Mouse (Mus musculus): ENCODE measurements around the gene Nup85. TPM values are rescaled to one million over a fixed set of nuclear protein-coding genes. Genes with fewer than 3 reads are reported as not detected.

The Nup85 gene
- polyA plus RNA-seq, 1 experiment from 2014 or later: 122 TPM

DNA sequence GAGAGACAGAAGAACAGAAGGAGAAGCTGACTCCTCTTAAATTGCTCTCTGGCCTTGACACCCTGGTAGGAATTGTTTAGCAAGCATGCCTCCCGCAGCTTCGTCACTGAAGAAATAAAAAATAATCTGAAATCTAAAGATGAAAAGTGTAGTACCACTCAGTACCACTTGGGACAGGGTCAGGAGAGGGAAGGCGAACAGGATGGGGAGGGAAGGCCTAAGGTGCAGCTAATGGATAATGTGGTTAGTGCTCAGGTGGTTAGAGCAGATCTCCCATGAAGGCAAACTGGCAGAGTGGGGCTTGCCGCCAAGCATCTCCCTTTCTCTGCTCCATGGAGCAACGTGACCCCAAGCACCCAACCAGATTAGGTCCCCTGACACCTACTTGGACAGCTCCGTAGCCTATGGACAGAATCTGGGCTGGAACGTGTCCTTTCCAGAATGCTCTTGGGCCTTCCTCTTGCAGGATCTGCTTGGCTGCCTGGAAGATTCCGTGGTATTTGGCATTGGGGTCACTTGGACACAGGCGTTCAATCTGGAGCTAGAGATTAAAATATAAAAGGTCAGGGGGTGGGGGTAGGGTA is 59.3 kb downstream of the Nup85 start:
- Histone ChIP-seq H3K36me3 (ENCODE audit: control insufficient read depth, insufficient read depth, low read length) (peaks cover 42% of the 10 kb centered on the region), H3K9me3 (replicated peaks; ENCODE audit: control insufficient read depth, low read length) (no peaks in the 10 kb centered on the region), H3K4me1 (ENCODE audit: control insufficient read depth, insufficient read depth, low read length) (0 out of 2 replicates have a peak, but pooled peaks cover 4% of the 10 kb centered on the region), H3K4me3 (ENCODE audit: low read depth, low read length) (no peak overlapping the region), H3K4me2 (ENCODE audit: low read length) (no peak overlapping the region), H3K9ac (ENCODE audit: low read length) (no peak overlapping the region), H3K27me3 (replicated peaks; ENCODE audit: control insufficient read depth, insufficient read depth, low read length) (no peaks in the 10 kb centered on the region), H3K27ac (ENCODE audit: low read depth, low read length) (no peak overlapping the region)
- WGBS: 69% methylated on average over 9 of the region's 9 CpGs
- ATAC-seq: no peak
- no peak for DNase-seq (ENCODE audit: low spot score)

DNA sequence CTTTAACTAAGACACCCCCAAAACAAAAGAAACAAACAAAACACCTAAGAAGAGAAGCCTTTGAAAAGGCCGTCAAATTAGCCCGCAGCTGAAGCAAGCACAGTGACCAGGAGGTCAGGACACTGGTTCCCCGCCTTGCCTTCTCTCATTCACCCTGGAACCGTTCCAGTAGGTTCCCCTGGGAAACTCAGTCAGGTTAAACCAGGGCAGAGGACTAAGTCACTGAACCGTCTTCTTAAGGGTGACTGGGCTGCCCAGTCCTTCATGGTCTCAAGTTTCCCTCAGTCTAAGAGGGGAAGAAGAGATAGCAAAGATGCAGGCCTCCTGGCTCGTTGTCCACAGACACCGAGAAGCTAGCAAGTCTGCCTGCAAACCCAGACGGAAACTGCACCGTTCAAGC is 61.6 kb downstream of the Nup85 start:
- no peak overlapping the region for H3K4me3 ChIP-seq (ENCODE audit: low read depth, low read length)
- DNase-seq (ENCODE audit: low spot score) (no peak), ATAC-seq (no peak)
- H3K36me3 ChIP-seq (ENCODE audit: control insufficient read depth, insufficient read depth, low read length): peaks cover 24% of the 10 kb centered on the region
- H3K9ac ChIP-seq (ENCODE audit: low read length): no peak overlapping the region
- peaks cover 4% of the 10 kb centered on the region; the same call in 1 of the 2 replicates for H3K4me1 ChIP-seq (ENCODE audit: control insufficient read depth, insufficient read depth, low read length)
- H3K9me3 ChIP-seq (replicated peaks; ENCODE audit: control insufficient read depth, low read length): no peaks in the 10 kb centered on the region
- no peak overlapping the region for H3K4me2 ChIP-seq (ENCODE audit: low read length)
- no peaks in the 10 kb centered on the region for H3K27me3 ChIP-seq (replicated peaks; ENCODE audit: control insufficient read depth, insufficient read depth, low read length)
- no peak overlapping the region for H3K27ac ChIP-seq (ENCODE audit: low read depth, low read length)
- 86% methylated on average over 9 of the region's 9 CpGs for WGBS

DNA sequence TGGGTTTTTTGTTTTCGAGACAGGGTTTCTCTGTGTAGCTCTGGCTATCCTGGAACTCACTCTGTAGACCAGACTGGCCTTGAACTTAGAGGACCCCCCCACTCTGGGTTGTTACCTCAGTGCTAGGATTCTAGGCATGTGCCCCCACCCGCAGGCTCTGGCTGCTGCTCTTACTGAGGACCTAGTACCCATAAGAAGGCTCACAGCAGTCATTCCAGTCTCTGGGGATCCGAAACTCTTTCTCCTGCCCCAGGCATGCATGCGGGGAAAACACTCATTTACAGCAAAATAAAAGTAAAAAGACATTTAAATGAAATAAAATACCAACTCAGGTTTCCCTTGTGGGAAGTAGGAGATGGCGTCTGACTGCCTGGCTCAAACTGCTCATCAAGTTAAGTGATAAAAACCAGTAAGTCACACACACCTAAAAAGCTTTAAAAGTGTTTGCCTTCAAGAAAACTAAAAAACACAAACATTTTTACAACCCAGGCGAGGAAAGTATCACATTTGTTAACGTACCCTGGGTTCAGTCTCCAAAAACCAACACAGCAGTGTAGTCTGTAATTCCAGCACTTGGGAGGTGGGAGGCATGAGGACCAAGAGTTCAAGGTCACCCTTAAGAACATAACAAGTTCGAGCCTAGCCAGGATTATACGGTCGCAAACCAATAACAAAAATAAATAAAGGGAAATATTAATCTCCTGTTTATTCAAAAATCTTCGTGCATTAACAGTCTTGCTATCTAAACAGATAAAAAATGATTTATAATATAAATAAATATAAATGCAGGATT is 62.8 kb downstream of the Nup85 start:
- Histone ChIP-seq H3K36me3 (ENCODE audit: control insufficient read depth, insufficient read depth, low read length) (peaks cover 16% of the 10 kb centered on the region), H3K4me1 (ENCODE audit: control insufficient read depth, insufficient read depth, low read length) (peaks cover 4% of the 10 kb centered on the region; the same call in 1 of the 2 replicates), H3K27ac (ENCODE audit: low read depth, low read length) (no peak overlapping the region), H3K9me3 (replicated peaks; ENCODE audit: control insufficient read depth, low read length) (no peaks in the 10 kb centered on the region), H3K27me3 (replicated peaks; ENCODE audit: control insufficient read depth, insufficient read depth, low read length) (no peaks in the 10 kb centered on the region), H3K9ac (ENCODE audit: low read length) (peak overlapping the region; percentile 74), H3K4me2 (ENCODE audit: low read length) (peak overlapping the region; percentile 89), H3K4me3 (ENCODE audit: low read depth, low read length) (peak overlapping the region; percentile 68)
- ATAC-seq: no peak
- WGBS: 57% methylated on average over 11 of the region's 11 CpGs
- DNase-seq (ENCODE audit: low spot score): no peak

DNA sequence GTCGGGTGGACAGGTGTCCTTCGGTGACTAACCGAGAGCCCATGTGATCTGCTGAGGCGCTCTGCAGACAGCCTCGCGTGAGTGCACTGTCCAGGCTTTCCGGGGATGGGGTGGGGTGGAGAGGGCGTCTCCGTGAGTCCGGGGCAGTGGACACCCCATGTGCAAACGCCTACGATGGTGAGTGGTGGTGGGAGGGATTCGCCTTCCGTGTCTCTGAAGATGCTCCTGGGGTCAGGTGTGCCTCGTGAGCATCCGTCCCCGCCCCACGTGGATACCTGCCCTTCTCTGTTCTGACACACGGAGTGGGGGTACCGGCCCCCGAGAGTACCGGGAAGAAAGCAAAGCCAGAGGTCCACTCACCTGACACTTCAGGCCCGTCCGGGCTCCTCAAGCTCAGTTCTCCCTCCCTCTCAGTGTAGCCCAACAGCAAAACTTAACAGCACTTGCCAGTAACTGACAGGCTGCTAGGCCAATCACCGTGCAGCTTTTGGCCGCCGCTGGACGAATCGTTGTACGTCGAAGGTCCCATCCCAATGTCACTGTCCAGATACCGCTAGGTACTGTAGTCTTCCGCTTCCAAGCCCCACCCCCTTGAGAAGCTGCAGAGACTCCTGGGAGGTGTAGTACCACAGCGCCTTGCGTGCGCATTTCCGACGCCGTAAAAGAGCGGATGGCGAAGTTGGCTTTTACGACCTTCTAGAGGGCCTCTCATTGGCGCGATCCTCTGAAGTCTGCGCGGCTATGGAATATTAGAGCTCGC is 63.7 kb downstream of the Nup85 start, which contains the start of gene Slc25a19:
Gene Slc25a19 (minus strand): TSS at position 591 of the 760 bp plus-strand sequence.
- H3K9me3 ChIP-seq (replicated peaks; ENCODE audit: control insufficient read depth, low read length): no peaks in the 10 kb centered on the region
- DNase-seq (ENCODE audit: low spot score) (peak; percentile 100), ATAC-seq (peak; percentile 99)
- peaks cover 7% of the 10 kb centered on the region for H3K36me3 ChIP-seq (ENCODE audit: control insufficient read depth, insufficient read depth, low read length)
- H3K4me1 ChIP-seq (ENCODE audit: control insufficient read depth, insufficient read depth, low read length): peaks cover 4% of the 10 kb centered on the region; the same call in 1 of the 2 replicates
- WGBS: under 1% methylated on average over 47 of the region's 47 CpGs
- peak within 1 kb of the TSS; percentile 74 for H3K9ac ChIP-seq (ENCODE audit: low read length)
- peak within 1 kb of the TSS; percentile 89 for H3K4me2 ChIP-seq (ENCODE audit: low read length)
- H3K27ac ChIP-seq (ENCODE audit: low read depth, low read length): peak within 1 kb of the TSS; percentile 21; the same call in 1 of the 2 replicates
- H3K4me3 ChIP-seq (ENCODE audit: low read depth, low read length): peak within 1 kb of the TSS; percentile 68
- H3K27me3 ChIP-seq (replicated peaks; ENCODE audit: control insufficient read depth, insufficient read depth, low read length): no peaks in the 10 kb centered on the region

DNA sequence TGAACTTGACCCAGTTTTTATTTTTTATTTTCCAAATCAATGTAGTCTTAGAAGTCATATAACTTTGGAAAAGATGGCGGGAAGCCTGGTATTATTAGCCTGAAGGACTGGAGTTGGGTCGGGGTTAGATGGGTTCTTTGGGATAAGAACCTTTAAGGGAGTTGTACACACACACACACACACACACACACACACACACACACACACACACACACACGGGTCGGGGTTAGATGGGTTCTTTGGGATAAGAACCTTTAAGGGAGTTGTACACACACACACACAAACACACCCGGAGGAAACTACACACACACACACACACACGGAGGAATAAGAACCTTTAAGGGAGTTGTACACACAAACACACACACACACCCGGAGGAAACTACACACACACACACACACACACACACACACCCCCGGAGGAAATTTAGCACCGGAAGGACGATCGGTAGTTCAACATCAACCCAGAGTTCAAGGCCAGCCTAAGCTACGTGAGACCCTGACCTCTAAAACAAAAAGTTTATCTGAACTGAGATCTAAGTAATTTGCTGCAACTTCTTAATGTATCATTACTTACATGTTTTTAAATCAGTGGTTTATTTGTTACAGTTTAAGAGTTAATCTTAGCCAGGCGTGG is 64.3 kb downstream of the Nup85 start:
- peak overlapping the region; percentile 48; the same call in 1 of the 2 replicates for H3K9ac ChIP-seq (ENCODE audit: low read length)
- ATAC-seq (no peak; the same call in none of the 2 replicates), DNase-seq (ENCODE audit: low spot score) (no peak)
- no peaks in the 10 kb centered on the region for H3K27me3 ChIP-seq (replicated peaks; ENCODE audit: control insufficient read depth, insufficient read depth, low read length)
- 0 out of 2 replicates have a peak, but pooled peaks cover under 1% of the 10 kb centered on the region for H3K36me3 ChIP-seq (ENCODE audit: control insufficient read depth, insufficient read depth, low read length)
- H3K9me3 ChIP-seq (replicated peaks; ENCODE audit: control insufficient read depth, low read length): no peaks in the 10 kb centered on the region
- H3K27ac ChIP-seq (ENCODE audit: low read depth, low read length): no peak overlapping the region; the same call in 1 of the 2 replicates
- H3K4me3 ChIP-seq (ENCODE audit: low read depth, low read length): peak overlapping the region; percentile 68
- peaks cover 4% of the 10 kb centered on the region; the same call in 1 of the 2 replicates for H3K4me1 ChIP-seq (ENCODE audit: control insufficient read depth, insufficient read depth, low read length)
- 59% methylated on average over 13 of the region's 13 CpGs for WGBS
- H3K4me2 ChIP-seq (ENCODE audit: low read length): peak overlapping the region; percentile 89

DNA sequence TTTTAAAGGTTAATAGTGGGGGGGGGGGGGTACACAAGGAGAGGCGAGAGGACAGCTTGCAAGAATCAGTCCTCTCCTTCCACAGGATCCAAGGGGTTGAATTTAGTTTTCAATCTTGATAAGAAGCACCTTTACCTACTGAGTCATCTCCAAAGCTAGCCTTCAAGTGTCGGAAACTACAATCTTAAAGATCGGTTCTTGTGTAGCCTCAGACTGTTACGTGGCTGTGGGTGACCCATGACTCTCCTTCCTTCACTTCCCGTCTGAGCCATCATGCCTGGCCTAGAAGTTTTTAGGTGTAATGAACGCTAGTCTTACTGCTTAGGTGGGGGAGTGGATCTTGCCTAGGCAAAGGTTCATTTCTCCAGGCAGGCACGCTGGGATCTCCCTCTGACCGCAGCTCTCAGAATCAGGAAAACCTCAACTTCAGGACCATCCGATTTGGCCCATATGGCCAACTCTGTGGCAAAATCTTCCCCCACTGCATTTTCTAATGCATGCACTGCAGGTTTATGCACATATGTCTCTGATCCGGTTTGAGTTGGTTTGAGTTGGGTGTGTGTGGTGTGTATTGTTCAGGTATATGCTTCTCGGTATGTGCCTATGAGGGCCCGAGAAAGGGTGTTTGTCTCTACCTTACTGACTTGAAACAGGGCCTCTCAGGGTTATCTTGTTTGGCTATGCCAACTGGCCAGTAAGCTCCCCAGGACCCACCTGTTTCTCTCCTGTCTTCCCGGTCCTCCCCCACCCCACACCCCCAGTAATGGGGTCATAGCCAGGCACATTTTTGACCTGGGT is 65.7 kb downstream of the Nup85 start:
- H3K4me2 ChIP-seq (ENCODE audit: low read length): no peak overlapping the region
- no peaks in the 10 kb centered on the region for H3K36me3 ChIP-seq (ENCODE audit: control insufficient read depth, insufficient read depth, low read length)
- H3K4me1 ChIP-seq (ENCODE audit: control insufficient read depth, insufficient read depth, low read length): peaks cover 4% of the 10 kb centered on the region; the same call in 1 of the 2 replicates
- 88% methylated on average over 13 of the region's 13 CpGs for WGBS
- no peak for ATAC-seq
- no peak overlapping the region for H3K4me3 ChIP-seq (ENCODE audit: low read depth, low read length)
- no peak for DNase-seq (ENCODE audit: low spot score)
- H3K9ac ChIP-seq (ENCODE audit: low read length): no peak overlapping the region
- no peaks in the 10 kb centered on the region for H3K9me3 ChIP-seq (replicated peaks; ENCODE audit: control insufficient read depth, low read length)
- no peaks in the 10 kb centered on the region for H3K27me3 ChIP-seq (replicated peaks; ENCODE audit: control insufficient read depth, insufficient read depth, low read length)
- H3K27ac ChIP-seq (ENCODE audit: low read depth, low read length): no peak overlapping the region

DNA sequence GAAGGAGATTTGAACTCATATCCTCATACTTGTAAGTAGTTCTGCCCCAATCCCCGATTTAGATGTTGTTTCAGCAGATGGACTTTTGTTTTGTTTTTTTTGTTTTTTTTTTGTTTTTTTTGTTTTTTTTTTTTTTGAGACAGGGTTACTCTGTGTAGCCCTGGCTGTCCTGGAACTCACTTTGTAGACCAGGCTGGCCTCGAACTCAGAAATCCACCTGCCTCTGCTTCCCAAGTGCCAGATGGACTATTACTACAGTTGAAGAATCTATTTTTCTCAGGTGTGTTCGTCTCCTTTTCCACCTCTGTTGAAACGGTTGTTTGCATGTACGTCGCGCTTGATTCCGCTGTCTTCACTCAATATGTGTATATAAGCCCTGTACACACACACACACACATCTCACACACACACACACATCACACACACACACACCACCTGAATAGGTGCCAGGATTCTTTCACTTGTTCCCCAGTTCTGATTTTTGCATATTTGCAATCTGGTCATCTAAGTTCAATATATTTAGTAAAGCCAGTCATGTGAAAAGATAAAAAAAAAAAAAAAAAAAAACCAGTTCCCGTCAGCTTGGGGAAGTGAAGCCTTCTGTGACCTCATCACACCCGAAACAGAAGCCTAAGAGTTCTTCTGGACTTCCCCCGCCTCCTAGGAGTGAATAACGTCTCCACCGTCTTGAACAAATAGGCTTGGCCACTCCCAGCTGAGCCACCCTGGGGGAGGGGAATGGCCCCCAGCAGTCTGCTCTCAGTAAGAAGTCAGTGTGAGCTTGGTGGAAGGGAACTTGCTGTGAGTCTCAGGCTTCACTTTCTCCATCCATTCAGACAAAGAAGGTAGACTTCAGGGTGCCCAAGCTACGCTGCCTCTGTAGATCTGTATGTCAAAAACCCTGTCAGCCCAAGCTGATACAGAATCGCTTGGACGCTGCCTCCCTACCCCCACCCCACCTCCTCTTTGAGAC is 66.6 kb downstream of the Nup85 start:
- Histone ChIP-seq H3K4me3 (ENCODE audit: low read depth, low read length) (no peak overlapping the region), H3K27me3 (replicated peaks; ENCODE audit: control insufficient read depth, insufficient read depth, low read length) (no peaks in the 10 kb centered on the region), H3K9ac (ENCODE audit: low read length) (no peak overlapping the region), H3K4me2 (ENCODE audit: low read length) (no peak overlapping the region), H3K27ac (ENCODE audit: low read depth, low read length) (no peak overlapping the region), H3K9me3 (replicated peaks; ENCODE audit: control insufficient read depth, low read length) (no peaks in the 10 kb centered on the region), H3K4me1 (ENCODE audit: control insufficient read depth, insufficient read depth, low read length) (peaks cover 4% of the 10 kb centered on the region; the same call in 1 of the 2 replicates), H3K36me3 (ENCODE audit: control insufficient read depth, insufficient read depth, low read length) (no peaks in the 10 kb centered on the region)
- DNase-seq (ENCODE audit: low spot score) (no peak), ATAC-seq (no peak)
- 51% methylated on average over 16 of the region's 16 CpGs for WGBS
